Mouse (Mus musculus): Measurements from ENCODE around the gene Ccdc93.

- TF ChIP-seq CTCF (conservative IDR thresholded peaks at IDR 0.05; ENCODE audit: insufficient read depth, insufficient read length, low read depth, low read length): no peak
- TF ChIP-seq POLR2A (IDR thresholded peaks at IDR 0.05; ENCODE audit: low read depth, low read length): no peak
These were observed 37.7 kb upstream of the Ccdc93 start for GRCm38 (mm10) chr1:121393117-121393516.

All from kidney, adult 2 months (tissue).